Mouse (Mus musculus): ENCODE data around the gene Rusc2.

Rusc2 gene

DNA sequence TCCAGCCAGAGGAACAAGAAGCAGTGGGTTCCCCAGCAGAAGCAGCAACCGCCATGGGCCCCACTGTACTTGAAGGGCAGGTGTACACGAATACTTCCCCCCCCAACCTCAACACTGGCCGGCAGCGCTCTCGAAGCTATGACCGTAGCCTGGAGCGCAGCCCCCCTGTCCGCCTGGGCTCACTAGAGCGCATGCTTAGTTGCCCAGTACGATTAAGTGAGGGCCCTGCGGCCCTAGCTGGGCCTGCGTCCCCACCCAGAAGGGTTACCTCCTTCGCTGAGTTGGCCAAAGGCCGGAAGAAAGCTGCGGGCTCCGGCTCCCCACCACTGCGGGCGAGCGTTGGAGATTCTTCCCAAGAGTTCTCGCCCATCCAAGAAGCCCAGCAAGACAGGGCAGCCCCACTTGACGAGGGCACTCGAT, 34.3 kb downstream of the Rusc2 start:
- DNase-seq (ENCODE audit: low read depth) = no peak

DNA sequence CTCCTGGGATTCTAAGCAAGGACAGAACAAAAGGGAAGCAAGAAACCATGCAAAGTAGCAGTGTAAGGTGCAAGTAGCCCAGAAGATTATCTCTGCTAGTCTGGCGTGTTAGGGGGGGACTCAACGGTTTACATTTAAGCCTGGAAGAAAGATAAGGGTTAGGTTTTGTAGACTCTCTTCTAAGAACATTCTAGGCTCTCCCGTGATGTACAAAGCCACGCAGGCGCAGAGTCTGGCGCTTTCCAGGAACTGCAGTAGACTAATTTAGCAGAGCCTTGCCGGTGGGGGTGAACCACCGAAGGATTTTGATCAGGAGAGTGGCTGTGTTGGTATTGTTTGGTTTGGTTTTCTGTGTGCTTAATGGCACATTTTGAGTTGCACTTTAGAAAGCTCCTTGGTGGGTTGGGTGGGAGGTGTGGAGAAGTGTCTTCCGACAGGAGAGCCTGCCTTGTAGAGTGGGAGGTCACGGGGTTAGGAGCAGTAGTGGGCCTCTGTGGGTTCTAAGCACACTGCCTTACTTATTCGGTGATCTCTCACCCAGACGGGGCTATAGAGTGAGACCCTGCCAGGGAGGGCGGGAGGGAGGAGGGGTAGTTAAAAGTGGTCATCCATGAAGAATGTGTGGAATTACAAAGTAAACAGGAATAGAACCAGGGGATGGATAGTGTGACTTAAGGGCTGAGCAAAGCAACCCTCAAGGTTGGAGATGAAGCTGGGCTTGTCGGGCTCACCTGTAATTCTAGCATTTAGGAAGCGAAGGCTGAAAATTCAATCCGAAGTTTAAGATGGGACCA, 35.7 kb downstream of the Rusc2 start:
- DNase-seq (ENCODE audit: low read depth) = peak; percentile 62

DNA sequence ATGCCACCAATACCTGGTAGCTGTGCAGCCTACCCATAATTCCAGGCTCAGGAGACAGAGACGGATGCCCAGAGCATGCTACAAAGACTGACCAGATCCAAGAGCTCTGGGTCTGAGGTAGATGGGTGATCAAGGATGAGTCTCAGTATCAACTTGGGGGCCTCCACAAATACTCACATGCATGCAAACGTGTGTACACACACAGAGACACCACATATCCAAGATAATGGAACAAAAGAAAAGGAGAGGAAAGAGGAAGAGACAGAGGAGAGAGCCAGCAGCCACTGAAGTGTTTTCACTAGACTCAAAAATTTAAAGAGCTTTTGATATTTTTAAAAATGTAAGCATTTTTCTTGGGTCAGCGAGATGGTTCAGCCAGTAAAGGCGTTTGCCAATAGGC, 36.7 kb downstream of the Rusc2 start:
- no peak for DNase-seq (ENCODE audit: low read depth)

DNA sequence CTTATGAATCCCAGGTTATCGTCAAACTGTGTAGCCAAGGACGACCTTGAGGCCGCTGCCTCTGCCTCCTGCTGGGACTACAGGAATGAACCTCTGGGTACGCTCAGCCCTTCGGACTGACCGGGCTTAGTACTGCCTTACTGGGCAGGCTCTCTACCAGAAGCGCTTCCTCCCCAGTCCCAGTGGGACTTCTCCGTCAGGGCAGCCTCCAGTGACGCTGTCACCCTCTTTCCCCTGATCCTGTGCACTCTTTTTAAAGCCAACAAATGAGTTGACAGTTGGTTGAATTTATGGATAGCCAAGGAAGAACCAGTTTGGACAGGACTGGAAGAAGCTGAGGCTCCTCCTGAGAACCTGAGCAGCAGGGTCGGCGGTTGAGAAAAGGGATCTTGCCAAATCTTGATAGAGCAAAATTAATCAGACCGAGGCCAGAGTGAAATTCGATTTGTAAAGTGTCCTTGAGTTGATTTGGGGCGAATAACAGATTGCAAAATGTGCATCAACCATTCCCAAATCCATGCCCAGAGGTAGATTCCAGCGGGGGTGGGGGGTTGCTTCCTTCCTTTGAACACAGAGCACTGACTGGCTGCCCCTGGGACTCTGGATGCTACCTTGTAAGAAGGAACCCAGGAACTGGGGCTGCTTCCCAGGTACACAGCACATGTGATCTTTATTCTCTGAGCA, 37.3 kb downstream of the Rusc2 start:
- no peak for DNase-seq (ENCODE audit: low read depth)

DNA sequence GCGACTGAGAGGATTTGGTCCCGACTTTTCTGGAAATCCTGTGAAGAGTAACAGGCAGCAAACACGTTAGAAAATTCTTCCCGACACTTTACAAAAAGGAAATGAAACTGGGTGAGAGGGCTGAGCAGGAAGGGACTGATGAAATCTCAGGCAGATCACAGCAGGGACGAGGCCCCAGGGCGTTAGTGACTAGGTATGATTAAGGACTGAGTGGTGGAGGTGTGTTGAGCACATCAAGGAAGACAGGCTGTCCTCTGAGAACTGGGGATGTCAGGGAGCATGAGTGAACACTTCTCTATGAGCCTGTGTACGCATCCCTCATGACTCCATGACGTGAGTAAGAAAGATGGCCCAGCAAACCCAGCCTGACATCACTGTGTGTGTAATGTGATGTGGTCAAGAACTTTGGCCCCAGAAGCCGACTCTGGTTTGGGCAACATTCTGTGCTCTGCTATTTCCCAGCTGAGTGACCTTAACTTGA, 38.1 kb downstream of the Rusc2 start:
- no peak for DNase-seq (ENCODE audit: low read depth)

DNA sequence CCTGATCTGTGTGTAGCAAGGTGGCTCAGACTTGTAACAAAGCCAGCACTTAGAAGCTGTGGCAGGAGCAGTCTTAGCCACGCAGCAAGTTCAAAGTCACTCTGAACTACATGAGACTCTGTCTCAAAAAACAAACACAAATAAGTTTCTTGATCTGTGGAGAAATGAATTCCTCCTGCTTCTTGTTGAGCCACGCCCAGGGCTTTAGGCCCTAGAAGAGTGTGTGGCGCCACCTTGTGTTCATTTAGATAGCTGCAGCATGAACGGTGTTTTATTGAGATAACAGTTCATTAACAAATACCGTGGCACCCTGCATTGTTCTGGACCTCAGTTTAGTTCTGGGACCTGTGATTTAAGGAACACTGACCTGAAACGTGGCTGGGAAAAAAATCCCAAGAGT, 38.5 kb downstream of the Rusc2 start:
- peak; percentile 73 for DNase-seq (ENCODE audit: low read depth)

DNA sequence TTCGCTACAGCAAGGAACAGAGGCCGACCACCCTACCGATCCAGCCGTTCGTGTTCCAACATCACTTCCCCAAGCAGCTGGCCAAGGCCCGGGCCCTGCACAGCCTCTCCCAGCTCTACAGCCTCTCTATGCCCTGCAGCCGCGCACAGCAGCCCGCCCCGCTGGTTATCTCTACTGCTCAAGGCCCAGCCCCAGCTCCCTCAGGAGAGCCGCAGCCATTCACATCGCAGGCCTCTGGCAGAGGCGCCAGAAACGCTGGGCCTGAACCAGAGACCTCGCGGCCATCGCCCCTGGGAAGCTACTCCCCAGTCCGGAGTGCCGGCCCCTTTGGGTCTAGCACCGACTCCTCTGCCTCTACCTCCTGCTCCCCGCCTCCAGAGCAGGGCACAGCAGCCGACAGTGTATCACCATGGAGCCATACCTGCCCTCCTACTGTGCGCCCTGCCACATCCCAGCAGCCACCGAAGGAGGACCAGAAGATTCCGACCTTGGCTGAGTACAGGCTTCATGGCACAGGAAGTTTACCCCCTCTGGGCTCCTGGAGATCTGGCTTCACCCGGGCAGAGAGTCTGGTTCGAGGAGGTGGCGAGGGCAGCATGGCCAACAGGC, 40.0 kb downstream of the Rusc2 start:
- no peak for DNase-seq (ENCODE audit: low read depth)

DNA sequence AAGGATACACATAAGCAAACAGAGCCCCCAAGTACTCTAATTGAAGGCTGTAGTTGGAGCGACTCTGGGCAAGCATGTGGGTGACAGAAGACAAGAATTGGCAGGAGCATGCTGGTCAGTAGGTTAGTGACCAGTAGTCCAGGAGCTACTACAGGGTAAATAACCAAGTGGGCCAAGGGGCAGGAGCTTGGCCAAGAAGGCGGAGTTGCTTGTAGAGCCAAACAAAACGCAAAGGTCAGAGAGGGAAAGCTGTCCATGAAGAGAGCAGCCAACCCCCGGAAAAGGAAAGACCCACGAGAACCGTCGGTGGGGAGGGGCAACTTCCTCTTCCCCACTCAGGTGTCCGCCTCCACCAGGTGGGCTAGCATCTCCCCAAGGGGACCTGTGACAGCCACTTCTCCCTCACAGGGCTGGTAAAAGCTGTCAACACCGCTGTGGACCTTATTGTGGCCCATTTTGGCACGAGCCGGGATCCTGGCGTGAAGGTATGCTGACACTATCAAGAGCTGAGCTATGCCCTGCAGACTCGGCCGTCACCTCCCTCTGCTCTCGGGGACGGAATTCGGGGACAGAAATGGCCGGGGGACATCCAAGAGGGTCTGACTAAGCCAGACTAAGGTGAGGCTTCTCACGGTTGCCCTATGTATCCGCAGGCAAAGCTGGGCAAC, 41.6 kb downstream of the Rusc2 start:
- no peak for DNase-seq (ENCODE audit: low read depth)

DNA sequence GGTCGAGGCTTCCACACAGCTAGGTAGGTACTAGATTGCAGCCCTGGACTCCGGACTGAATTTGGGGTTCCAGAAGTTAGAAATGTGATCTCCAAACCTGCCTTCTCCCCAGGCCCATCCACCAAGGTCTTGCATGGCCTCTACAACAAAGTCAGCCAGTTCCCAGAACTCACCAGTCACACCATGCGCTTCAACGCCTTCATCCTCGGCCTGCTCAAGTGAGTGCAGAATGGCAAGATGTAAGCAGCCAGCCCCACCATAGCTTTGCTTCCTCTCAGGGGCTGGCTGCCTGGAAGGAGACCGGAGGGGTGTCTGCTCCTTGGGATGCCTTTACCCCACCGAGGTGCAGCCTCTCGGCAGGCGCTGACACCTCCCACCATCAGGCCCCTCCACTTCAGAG, 42.3 kb downstream of the Rusc2 start:
- DNase-seq (ENCODE audit: low read depth) = no peak

DNA sequence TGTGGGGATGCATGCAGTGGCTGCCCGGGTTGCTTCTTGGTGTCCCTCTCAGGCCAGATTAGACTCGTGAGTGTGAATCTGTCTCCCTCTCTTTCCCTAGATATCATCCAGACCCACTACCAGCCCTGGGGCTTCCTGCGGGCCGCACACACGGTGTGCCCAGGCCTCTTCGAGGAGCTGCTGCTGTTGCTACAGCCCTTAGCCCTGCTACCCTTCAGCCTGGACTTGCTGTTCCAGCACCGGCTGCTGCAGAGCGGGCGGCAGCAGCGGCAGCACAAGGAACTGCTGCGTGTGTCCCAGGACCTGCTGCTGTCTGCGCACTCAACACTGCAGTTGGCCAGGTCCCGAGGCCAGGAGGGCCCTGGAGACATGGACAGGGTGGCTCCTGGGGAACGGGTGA, 43.4 kb downstream of the Rusc2 start:
- DNase-seq (ENCODE audit: low read depth) = no peak

DNA sequence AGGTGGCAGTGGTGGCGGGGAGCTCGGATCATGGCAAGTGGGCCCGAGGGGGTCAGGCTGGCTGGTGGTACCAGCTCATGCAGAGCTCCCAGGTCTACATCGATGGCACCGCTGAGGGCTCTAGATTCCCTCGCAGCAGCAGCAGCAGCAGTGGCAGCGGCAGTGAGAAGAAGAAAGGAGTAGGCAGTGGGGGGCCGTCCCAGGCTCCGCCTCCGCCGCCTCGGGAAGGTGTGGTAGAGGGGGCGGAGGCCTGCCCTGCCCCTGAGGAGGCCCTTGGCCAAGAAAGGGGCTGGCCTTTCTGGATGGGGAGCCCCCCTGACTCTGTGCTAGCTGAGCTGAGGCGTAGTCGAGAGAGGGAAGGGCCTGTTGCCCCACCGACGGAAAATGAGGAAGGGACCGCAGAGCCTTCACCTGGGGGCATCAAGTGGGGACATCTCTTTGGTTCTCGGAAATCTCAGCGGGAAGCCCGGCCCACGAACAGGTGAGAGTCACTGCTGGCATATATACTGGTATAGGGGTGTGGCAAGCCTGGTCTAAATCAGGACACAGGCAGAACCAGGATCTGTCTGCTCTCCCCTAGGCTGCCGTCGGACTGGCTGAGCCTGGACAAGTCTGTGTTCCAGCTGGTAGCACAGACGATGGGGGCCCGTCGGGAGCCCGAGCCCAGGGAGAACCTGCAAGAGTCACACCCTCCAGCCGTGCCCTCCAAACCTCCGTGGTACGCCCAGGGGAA, 44.0 kb downstream of the Rusc2 start:
- no peak for DNase-seq (ENCODE audit: low read depth)

DNA sequence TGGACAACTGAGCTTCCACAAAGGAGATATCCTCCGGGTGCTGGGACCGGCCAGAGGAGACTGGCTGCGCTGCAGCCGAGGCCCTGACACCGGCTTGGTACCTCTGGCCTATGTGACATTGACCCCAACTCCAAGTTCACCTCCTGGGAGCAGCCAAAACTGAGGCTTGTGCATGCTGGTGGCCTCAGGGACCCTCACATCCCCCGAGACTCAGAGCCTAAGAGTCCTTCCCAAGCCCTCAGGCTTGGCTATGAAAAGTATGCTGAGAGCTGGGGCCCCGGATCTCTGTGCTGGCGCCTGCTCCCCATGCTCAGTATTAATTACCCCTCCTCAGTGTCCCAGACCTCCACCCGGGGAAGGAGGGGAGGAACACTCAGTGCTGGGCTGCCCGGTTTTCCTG, 44.7 kb downstream of the Rusc2 start:
- no peak for DNase-seq (ENCODE audit: low read depth)

DNA sequence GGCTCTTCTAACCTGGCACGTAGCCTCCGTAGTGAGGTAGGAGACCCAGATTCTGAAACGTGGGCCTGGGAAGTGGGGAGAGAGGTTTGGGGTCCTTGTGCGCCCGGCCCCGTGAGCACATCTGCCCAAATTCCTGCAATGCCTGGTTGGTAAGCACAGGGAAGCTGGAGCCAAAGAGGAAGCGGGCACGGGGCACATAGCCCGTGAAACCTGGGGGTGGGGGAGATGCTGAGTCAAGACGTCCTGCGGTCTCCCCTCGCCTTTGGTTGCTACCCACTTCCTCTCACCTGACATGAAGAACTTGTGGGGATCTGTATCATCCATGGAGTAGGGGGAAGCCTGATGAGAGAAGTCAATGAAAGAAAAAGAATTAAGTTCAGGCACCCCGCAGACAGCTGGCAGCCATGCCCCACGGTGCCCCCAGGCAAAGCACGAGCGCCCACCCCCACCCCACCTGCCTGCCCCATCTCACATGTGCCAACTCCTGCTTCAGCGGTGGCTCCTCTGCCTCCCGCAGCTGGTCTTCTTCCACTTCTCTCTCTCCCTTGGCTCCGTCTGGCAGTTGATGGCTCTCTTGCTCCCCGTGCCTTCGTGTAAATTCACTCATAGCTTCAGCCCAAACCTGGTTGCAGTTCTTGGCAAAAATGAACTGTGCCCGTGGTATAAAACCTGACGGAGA, 45.9 kb downstream of the Rusc2 start:
- DNase-seq (ENCODE audit: low read depth) = no peak

DNA sequence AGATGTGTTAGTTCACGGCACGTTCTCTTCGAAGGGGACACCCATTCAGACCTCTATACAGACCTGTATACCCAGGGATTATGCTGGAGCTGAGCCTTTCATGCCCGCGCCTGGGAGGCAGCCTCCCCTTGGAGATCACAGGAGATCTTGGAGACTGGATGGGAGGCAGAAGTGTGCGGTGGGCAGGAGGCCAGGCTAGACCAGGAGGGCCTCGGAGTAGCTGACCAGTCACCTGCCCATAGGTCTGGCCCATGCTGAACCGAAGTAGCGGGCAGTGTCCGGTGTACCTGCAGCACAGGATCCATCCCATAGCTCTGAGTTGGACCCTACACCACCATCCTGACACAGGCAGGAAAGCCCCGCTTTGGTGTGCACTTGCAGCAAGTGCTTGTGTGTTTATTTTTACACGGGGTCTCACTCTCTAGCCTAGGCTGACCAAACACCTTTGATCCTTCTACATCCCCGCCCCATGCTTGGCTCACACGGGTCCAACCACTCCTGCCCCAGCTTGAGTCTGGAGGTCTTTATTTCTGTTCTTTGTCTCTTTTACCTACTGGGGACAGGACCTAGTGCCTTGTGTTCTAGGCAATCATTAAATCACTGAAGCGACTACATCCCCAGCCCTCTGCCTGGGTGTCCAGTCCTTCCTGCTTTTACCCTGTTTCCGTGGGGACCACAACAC, 46.5 kb downstream of the Rusc2 start:
- DNase-seq (ENCODE audit: low read depth) = no peak

DNA sequence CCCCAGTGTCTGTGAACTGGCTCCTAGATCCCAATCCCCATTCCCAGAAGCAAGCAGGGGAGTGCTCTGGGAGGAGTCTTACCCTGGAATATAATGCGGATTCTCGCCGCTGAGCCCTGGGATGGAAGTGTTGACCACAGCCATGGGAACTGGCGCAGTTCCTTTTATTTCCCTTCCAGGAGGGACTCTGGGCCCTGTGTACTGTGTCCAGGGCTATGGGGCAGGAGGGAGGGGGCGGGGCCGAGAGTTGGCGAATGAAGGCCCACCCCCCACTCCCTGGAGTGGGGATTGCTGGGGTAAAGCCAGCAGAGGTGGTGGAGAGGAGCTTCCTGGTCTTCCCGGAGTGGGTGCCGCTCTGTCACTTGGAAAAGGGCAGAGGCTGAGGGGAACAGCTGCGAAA, 47.2 kb downstream of the Rusc2 start, which contains the start of gene Fam166b:
Gene Fam166b, minus strand, starts transcription at position 189 of the 400 bp plus-strand sequence.
- DNase-seq (ENCODE audit: low read depth) = no peak

DNA sequence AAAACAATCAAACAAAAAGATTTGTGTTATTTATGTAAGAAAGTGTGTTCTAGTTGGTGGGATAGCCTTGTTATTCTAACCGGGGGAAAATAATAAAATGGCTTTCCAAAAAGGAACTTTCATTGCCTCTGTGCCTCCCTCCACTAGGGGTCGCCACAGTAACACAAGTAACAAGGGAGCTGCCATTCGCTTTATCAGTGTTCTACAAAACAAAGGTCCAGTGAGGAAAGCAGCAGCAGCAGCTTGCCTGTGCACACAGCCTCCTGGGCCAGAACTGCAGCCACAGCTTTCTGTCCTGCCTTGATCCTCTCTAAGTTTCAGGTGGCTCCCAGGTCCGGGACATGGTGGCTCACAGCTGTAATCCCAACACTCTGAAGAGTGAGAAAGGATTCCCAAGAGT, 49.9 kb downstream of the Rusc2 start:
- peak; percentile 87 for DNase-seq (ENCODE audit: low read depth)

DNA sequence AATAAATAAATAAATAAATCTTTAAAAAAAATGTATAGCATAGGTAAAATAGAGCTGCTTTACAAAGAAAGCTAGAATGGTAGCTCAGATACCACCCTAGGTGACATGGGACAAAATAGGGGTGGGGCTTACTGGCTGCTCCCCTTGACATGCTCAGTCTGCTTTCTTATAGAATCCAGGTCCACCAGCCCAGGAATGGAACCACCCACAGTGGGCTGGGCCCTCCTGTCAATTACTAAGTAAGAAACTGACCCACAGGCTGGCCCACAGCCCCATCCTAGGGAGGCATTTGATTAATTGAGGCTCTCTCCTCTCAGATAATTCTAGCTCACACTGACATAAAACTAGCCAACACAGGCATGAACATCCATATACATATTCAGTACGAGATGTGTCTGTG, 51.1 kb downstream of the Rusc2 start:
- peak; percentile 68 for DNase-seq (ENCODE audit: low read depth)

DNA sequence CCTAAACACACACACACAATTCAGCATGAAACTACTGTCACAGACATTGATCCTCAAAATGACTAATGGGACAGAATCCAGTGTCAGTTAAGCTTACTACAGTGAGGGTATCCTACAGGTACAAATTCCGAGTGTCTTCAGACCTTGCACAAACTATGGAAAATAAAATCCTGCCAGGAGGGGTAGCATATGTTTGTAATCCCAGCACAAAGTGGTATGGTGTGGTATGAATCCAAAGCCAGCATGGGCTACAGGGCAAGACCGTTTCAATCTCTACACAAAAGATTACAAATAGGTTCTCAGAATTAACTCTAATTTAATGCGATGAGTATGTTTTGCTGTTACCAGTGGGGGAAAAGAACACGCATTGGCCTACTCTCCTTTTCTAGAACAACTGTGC, 59.9 kb downstream of the Rusc2 start, which contains the start of gene Tesk1:
Gene Tesk1, plus strand, starts transcription at position 301 of the 400 bp plus-strand sequence.
- no peak for DNase-seq (ENCODE audit: low read depth)

DNA sequence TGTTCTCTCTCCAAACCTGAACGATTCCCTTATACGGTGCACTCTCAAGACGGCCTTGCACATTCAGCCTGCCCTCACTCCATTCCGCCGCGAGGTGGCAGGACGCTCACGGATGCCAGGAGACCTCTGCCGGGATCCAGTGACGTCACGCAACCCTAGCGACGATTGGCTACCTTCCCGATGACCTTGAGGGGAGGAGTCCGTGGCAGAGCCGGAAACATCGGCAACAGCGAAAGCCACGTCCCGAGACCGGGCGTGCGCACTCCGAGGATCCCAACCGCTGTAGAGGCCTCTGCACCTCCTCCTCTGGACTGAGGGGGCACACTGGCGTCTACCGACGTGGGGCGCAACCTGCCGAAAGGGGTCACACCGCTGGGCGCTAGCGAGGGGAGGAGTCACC, 60.3 kb downstream of the Rusc2 start:
- peak; percentile 100 for DNase-seq (ENCODE audit: low read depth)

Data from c-Kit-positive CD71-positive TER-119-negative erythroid progenitor cells, embryonic 14.5 days (primary cell).